Mouse (Mus musculus): ENCODE results near the gene Eed. TPM values are rescaled to one million over a fixed set of nuclear protein-coding genes. Genes with fewer than 3 reads are reported as not detected.

Eed gene
- total RNA-seq, 2 experiments from 2014 or later, result 34.2 to 39.2 TPM

DNA sequence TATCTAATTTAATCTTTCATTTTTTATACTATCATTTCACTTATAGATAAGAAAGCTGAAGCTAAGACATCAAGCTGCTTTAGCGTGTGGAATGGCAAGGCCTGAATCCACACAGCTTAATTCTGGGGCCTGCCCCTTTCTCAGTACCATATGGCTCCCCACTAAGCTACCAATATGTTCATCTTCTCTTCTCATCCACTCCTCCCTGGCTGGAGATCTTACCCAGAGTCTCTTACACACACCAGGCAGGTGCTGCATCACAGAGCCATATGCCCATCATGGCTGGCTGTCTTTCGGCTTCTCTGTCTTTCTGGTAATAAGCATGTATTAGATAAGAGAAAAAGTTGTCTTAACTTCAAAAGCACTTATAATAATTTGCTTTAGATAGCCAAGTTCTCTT lies 2.7 kb upstream of the Eed start:
- DNase-seq (ENCODE audit: low spot score in 2 of 2), result no peak

DNA sequence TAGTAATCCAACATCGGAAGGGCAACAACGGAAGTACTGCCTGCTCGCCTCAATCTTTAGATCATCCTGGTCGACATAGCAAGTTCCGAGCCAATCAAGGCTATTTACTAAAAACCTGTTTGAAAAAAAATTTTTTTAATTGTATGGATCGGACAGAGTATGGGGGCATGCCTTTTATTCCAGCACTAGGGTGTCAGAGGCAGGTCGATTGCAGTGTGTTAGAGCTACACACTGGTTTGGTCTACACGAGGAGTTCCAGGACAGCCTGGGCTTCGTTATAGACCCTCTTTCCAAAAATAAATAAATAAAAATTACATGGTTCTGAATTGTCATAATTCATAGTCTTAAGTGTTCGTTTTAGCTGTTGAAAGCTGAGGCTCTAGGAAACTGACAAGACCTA lies 774 bp upstream of the Eed start:
- no peak for DNase-seq (ENCODE audit: low spot score in 2 of 2)

DNA sequence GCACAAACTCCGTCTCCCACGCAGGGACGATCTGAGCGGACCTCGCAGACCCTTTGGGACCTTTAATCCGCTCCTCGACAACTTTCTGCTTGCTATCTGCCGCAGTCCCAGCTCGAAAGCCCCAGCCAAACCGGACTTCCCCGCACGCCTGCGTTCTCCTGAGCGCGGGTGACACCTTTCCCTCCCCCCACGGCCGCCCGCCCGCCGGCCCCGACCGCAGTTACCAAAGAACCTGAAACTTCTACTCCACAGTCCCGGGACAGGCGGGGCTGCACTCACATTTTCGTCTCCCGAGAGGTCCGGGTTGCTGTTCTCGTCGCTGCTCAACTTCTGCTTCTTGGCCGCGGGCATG lies 674 bp downstream of the Eed start:
- no peak for DNase-seq (ENCODE audit: low spot score in 2 of 2)

DNA sequence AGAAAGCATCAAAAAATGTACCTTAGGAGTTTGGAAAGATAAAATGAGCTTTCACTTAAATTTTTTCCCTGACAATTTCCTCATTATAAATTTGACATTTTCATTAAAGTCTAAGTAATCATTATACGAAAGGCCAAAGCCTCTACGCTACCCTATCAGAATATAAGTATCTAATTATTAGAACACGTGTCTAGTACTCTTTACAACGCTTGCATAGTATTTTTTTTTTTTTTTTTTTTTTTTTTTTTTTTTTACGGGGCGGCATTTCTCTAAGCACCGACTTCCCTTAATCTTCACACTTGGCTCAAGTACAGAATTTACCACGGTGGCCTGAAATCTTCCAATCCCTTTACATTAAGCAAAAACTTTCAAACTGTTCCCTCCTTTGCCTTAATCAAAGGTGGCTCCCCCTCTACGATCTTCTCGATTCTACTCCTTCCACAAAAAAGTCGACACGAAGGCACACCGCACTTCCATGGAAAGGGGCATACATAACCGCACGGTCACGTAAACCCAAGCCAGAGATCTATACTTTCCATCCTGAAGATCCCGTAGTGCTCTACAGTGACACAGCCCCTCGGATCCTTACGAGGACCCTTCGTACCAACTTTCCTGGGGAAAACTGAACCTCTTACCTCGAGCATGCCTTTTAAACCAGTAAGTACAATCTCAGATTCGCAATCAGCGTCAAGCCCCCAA lies 1.2 kb downstream of the Eed start:
- DNase-seq (ENCODE audit: low spot score in 2 of 2), result no peak

DNA sequence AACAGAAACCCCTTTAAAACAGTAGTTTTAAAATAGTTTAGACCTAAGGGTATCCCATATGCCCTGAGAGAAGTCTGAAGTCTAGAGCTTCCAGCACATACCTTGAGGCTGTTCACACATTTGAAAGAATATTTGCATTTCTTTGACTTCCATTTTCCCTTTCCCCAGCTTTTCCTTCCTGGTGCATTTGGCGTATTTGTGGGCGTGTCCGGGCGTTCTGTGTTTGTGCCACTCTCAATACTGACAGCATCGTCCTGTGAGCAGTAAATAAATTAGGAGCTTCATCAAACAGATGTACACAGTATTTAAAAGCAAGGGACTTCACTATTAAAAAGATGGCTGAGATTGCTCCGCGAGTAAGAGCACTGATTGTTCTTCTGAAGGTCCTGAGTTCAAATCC lies 4.0 kb downstream of the Eed start:
- no peak for DNase-seq (ENCODE audit: low spot score in 2 of 2)

DNA sequence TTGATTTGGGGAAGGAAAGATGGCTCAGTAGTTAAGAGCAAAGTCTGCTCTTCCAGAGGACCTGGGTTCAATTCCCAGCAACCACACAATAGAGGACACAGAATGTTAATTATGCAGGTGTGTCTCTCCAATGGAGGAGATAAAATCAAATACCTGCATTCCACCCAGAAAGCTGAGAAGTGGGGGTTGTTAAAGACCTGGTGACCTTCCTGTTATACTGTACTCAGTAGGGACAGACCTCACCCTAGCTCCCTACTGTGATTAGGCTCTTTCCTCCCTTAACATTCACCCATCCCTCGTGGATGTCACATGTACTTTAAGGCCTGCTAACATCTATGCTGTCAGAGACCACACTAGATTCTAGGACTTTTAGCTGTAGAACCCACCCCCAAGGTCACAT lies 5.2 kb downstream of the Eed start:
- no peak for DNase-seq (ENCODE audit: low spot score in 2 of 2)

DNA sequence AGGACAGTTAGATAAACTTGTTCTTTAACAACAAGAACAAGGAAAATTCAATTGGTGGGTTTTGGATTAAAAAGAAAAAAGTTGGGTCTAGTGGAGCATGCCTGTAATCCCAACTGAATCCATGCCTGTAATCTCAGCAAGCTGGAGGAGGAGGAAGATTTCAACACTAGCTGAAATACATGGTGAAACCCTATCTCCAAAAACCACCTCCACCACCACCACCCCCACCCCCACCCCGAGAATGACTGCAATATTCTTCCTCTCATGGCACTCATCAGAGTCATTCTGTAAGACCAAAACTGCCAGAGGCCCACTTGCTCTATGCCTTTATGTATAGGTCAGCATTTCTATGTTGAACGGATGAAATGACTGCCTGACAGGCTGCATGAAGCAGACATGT lies 13.5 kb downstream of the Eed start:
- DNase-seq (ENCODE audit: low spot score in 2 of 2), result no peak

DNA sequence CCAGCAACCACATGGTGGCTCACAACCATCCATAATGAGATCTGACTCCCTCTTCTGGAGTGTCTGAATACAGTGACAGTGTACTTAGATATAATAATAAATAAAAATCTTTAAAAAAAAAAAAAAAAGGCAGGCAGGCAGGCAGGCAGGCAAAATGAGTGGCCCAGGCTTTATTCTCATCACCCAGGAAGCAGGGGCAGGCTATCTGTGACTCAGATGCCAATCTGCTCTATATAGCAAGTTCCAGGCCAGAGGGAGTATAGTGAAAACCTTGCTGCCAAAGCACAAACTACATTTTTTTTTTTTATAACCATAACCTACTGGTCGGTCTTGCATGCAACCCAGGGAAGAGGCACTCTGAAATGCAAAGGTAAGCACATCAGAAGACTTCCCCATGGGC lies 14.0 kb downstream of the Eed start:
- DNase-seq (ENCODE audit: low spot score in 2 of 2), result no peak

DNA sequence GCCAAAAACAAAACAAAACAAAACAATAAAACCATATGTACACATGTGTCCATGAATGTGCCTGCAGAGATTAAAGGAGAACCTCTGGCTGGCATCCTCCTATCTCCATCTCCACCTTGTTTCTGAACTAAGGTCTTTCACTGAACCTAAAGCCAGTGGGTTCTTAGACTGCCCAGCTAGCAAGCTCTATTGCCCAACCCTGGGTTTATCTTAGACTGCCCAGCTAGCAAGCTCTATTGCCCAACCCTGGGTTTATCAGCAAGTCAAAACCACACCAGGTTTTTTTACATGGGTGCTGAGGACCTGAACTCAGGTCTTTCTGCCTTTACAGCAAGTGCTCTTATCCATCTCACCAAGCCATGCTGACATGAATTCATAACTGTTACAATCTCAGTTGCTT lies 17.6 kb downstream of the Eed start:
- no peak for DNase-seq (ENCODE audit: low spot score in 2 of 2)

DNA sequence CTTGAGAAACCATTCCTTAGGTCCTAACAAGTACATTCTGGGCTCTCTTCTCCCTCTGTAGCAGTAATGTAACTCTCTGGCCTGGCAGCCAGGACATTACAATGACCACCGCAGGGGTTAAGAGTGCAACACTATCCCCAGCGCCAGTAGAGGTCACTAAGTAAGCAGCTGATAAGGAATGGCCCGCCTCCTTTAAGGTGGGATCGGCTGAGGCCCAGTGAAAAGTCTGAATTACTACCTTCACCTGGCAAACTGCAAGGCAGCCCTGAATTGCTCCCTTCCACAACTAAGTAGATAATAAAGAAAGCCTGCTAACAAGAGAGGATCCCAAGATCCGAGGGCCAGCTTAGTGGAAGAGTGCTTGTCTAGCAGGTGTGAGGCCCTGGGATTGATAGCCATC lies 23.5 kb downstream of the Eed start:
- DNase-seq (ENCODE audit: low spot score in 2 of 2), result no peak

DNA sequence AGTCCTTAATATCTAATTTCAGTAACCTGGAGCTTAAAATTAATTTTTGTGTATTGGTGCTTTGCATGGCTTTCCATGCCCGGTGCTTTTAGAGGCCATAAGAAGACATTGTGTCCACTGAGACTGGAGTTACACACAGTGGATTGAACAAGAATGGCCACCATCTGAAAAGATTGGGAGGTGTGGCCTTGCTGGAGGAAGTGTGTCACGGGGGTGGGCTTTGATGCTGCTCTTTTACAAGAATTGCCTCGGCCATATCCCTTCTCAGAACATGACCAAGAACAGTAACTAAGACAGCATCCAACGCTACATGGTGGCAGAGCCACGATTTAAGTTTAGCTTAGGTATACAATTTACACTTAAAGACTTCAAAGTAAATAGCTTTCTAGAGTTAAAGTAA lies 26.5 kb downstream of the Eed start:
- DNase-seq (ENCODE audit: low spot score in 2 of 2), result no peak

DNA sequence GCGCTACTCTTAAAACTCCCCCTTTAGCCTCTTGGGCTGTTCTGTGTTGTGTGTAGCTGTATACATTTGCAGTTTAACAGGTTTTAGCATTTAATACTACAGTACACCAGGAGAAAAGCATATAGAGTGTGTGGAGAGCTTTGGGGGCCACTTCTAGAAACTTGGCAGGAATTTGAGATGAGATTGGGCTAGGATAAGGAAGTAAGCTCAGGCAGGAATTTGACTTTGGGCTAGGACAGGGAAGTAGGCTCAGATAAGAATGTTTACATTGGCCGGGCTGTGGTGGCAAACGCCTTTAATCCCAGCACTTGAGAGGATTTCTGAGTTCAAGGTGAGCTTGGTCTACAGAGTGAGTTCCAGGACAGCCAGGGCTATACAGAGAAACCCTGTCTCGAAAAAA lies 31.4 kb downstream of the Eed start:
- no peak for DNase-seq (ENCODE audit: low spot score in 2 of 2)

DNA sequence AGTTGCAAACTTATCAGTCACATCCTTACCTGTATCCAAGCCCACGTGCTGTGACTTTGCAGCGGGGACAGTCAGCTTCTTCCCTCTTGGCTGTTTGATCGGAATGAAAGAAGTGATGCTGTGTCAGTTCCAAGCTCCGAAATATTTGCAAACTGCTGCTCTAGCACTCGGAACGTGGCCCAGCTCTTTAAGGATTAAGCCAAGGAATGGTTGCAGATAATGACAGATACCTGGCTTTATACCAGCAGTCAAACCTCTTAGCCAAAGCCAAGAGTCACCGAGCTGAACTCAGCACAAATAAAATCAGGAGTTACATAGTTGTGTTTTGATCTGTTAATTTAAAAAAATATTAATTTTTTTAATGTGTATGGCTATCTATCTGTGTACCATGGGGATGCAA lies 32.8 kb downstream of the Eed start:
- no peak for DNase-seq (ENCODE audit: low spot score in 2 of 2)

DNA sequence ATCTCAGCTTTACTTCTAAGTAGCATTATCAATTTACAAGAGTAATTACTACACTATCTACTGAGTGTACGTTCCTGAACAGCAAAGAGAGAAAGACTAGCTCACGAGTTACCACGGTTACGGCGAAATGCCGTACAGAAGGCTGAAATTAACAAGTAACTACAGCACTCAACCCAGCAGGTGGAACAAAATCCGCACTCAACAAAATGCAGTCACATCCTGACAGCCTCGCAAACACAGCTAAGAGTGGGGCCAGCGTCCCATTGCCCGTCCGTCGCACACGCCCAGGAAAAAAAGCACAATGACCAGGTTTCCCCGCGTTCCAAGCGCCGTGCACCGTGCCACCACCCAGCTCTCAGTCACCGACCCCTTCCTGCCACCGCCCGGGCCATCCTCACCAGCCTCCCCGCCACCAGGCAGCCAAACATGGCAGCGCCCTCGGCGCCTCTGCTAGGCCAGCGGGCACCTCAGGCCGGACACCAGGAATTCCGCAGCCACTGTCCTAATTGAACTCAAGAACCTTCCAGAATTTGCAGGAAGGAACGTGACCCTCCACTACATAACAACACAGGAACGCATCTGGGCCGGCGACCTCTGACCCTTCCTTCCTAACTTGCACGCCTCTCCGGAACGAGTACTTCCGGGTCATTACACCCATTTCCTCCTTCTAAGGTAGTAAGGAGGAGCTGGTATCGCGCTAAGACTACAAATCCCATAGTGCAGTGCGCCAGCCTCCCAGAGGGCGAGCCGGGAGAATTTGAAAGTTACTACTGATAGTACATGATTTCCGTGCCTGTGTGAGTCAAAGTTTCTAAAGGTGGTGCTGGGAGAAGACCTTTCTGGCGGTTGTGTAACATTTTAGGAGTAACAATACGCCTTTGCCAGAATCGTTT lies 40.0 kb downstream of the Eed start, which contains the start of gene Hikeshi:
Gene Hikeshi (minus strand): TSS at position 634 of the 893 bp plus-strand sequence.
- DNase-seq (ENCODE audit: low spot score in 2 of 2), result peak; percentile 93 to 96

DNA sequence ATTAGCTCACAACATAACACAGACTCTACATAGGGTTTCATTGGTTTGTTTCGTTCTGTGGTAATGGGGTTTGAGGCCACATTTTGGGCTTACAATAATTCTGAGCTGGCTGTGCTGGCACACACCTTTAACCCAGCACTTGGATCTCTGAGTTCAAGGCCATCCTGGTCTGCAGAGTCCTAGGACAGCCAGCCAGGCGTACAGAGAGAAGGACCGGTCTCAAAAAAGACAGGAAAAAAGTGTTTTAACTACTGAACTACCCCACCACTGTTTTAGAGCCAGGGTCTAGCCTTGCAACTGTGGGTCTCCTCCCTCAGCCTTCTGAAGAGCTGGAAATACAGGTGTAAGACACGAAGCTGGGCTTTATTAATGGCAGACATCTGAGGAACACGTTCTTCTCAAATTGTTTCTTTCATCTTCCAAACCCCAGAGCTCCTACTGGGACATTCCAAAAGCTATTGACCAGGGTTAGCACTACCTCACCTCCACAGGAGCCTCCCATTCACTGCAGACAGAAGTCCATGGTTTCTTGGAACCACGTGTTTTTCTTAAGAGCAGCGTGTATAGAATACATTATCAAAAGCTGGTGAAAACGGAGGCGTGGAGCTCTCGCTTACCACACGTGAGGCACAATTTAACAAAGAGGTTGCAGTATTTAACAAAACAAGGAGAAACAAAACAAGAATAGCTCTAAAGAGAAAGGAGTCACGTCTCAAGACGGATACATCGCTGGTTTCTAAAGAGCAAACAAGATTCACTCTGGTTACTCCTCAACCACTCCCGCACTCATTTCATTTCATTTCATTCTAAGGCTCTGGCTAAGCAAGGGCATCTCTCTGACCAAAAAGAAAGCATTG lies 41.1 kb downstream of the Eed start:
- no peak for DNase-seq (ENCODE audit: low spot score in 2 of 2)

DNA sequence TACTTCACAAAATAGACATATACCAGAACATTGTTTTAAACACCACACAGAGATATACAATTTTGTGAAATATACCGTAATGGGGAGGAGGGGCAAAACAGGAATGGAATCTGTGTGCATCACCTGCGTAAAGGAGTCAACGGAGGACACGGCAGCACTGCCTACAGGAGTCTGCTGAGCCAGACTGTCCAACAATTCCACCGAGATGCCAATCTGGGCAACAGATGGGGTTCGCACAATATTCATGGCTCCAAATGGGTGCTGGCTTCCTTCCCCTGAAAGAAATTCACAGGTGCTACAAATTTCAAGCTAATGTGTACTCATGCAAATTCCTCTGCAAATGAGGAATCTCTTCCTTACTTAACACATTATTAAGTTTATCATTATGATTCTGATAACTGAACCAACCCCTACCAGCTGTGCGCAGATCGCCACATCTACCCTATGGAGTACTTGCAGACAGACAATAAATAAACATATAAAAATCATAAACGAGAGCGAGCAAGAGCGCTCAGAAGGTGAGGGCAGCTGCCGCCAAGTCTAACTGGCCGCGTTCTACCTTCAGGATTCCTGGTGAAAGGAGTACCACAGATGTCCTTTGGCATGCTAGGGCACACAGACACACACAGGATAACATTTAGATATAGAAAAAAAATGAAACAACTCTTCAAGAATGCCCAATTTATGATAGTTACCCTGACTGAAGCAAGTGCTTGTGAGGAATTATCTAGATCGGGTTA lies 57.2 kb downstream of the Eed start:
- peak; percentile 30 to 59 for DNase-seq (ENCODE audit: low spot score in 2 of 2)

DNA sequence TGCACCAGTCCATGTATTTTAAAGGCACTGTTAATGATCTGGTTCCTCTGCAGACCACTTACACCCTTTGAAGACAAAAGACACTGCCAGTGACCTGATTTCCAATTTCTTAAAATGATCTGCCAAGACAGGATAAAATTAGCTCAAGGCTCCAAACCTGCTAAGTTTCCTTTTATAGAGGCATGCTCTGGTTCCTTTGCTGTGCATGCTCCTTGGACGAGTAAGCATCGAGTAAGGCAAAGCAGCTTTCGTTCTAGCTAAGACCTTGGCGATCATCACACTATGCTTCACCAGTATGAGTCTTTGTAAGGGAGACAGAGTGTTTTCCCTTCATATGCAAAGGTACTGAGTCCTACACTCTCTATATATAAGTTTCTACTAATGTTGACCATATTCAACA lies 63.0 kb downstream of the Eed start:
- no peak for DNase-seq (ENCODE audit: low spot score in 2 of 2)

DNA sequence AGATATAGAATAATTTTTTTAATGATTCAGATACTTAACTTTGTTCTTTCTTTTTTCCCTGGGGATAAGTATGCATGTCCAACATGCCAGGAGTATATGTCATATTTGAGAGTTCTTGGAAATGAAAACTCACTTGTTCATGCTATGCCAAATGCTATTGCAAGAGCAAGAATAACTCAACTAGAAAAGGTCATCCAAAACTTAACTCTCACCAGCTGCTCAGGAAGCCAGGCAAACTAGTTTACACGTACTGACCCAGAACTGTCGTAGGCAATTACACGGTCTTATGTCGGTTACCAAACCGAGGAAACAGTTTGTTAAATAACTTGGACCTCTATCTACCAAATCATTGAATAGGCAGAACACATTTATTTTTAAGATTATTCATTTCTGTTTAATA lies 64.1 kb downstream of the Eed start:
- DNase-seq (ENCODE audit: low spot score in 2 of 2), result no peak

DNA sequence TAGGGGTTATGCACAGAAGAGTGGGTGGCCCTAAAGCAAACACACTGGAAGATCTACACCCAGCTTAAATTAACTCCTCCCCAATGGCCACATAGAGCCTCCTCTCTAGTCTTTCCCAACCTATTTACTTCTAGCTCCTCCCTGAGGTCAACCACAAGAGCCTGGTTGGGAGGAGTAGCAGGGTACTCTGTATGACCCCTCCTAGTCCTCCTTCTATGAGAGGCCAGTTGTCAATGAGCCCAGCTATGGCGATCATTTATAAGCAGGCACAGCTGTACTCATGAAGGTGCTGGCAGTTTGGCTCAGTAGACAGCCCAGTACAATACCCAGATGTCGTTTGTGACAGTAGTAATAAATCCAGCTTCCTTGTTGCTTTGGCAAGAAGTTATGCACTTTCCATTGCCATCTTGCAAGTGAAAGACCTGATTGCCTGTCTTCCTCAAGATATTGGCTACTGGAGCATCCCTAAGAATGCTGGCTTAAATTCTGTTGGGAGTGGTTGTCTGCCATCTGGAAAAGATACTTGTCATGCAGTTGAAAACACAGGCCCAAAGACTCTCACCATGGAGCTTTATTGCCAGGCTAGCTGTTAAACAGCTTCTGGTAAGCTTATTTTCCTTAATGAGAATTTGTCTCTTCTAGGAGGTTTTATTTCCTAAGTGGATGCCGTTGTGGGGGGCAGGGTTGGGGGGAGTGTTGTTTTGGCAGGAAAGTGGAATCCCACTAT lies 67.2 kb downstream of the Eed start:
- no peak for DNase-seq (ENCODE audit: low spot score in 2 of 2)

DNA sequence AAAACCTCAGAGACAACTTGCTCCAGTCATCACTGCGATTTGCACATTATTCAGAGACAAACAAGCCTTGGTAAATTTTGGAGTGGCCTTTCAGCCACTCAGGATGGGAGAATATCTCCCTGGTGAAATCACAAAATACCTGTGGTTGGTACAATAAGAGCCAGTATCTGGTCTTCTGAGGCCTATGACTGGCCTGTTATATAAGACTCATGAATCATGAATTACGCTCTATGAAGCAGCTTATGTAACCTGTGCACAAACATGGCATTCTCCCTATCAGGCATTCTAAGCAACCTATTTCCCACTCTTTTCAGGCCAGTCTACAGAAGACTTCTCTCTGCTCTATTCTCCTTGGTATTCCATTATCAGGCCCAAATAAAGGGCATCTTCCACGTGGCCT lies 68.4 kb downstream of the Eed start:
- DNase-seq (ENCODE audit: low spot score in 2 of 2), result no peak

Measured in left cerebral cortex, adult 18-20 months (tissue).